Mouse (Mus musculus): ENCODE data around the gene Arfgap3. TPM values are rescaled to one million over a fixed set of nuclear protein-coding genes. Genes with fewer than 3 reads are reported as not detected.
"Not testable (repeated sequence)": the region's sequence is repeated elsewhere in the genome, so short reads cannot be mapped to it uniquely, and the experiment has no call there.

Arfgap3 gene
- total RNA-seq, 2 experiments from 2014 or later = 12.3 to 16.0 TPM

DNA sequence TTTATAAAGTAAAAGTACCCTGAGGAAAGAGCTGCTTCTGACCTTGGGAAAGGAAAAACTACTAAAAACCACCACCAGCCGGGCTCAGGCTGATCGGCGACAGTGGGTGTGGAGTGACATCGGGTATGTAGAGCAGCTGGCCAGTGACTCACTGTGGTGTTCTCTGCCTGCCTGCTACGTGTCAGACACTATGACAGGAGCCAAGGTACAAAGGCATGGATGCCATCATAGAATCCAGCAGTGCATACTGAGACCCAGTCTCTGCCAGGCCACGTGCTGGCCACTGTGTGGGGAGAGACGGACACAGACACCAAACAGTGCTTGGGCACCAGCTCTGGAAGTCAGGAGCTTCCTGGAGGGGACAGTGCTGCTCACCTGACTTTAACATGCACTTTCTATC is 5.1 kb downstream of the Arfgap3 start:
- DNase-seq = no peak

DNA sequence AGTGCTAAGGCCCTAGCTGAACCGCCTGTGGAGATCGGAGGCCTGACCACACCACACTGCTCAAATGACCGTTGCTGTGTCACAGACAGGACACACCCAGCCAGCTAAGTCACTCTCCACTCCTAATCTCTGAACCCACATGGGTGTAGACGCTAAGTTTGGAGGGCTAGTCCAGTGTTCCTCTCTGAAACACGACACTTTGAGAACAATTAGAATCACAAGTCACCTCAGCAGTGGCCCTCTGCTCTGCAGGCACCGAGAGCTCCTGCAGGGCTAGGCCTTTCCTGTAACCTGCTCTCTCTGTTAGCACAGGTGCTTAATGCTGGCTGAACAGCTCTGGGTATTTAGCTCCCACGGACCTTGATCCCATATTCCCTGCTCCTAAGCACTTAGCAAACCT is 5.9 kb downstream of the Arfgap3 start:
- no peak for DNase-seq

DNA sequence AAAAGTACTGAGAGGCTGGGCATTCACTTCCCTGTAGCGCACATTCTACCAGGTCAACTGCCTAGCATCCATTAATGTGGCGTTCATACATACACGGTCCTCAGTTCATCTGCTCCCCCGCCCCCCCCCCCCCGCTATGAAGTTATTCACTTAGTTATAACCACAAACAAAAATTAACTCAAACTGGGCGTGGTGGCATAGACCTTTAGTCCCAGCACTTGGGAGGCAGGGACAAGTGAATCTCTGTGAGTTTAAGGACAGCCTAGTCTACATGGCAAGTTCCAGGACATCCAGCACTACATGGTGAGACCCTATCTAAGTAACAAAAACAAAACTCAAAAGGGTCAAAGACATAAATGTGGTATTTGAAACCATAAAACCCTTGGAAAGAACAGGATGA is 11.1 kb downstream of the Arfgap3 start:
- no peak for DNase-seq

DNA sequence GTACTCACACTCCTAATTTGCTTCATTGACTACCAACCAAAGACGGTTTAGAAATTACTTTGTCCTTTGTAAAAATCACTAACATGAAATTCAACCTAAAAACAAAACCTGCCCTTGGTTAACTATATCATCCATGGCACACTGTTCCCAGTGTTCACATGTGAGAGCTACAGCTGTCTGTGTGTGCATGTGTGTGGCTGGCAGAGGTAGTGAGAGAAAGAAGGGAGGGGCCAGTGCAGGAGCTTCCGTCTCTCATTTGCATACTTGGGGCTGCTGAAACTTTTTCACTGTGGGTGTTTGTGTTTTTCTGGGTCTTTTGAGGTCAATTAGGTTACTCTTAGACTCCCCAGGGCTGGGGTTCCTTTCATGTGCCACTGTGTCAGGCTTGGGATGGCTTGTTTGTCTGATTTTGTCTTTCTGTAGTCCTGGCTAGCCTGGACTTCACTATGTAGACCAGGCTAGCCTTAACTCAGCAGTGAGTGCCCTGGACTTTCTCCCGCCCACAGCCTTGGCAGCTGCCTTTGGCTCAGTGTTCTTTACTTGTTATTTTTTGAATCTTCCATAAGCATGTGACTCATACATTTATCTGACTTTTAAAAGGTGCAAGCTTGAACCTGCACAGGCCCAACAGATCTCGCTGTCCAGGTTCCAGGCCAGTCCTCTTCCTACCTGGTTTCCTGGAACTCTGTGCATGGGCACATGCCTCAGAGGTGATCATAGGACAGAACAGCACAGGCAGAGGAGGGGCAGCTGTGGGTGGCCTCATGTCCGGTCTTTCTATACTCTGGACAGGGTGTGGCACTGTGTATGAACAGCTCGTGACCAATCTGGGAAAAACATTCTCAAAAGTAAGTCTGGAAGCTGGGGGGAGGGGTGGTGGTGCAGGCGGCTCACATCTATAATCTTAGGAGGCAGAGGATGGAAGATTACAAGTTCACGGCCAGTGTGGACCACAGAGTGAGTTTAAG is 11.9 kb downstream of the Arfgap3 start:
- no peak for DNase-seq

DNA sequence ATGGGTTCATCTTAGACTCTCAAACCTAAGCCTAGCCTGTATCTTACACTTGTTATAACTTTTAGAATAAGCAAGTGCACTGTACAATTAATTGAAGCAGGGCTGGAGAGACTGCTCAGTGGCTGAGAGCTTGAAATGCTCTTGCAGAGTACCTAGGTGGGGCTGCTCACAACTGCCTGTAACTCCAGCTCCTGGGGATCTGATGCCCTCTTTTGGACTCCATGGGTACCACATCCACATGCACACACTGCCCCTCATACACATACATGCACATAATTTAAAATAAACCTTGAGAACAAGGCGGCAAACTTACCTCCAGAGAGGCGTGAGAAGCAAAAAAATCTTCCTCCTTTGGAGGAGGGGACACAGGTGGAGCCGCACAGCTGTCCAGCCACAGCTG is 17.7 kb downstream of the Arfgap3 start:
- DNase-seq = no peak

DNA sequence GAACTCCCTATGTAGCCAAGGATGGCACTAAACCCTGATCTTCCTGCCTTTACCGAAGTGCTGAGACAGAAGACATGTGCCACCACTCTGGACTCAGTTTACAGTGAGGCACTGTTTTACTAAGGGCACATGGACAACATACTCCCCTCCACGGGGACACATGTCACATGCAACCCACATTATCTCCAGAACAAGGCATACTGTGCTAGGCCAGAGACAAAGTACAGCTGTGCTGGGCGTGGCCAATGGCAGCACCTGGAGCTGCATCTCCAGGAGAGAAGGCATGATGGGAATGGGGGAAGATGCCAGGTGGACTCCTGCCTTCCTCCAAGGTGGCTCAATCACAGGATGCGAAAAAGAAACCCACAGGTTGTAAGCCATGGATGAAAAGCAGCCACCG is 21.1 kb downstream of the Arfgap3 start:
- DNase-seq = no peak

DNA sequence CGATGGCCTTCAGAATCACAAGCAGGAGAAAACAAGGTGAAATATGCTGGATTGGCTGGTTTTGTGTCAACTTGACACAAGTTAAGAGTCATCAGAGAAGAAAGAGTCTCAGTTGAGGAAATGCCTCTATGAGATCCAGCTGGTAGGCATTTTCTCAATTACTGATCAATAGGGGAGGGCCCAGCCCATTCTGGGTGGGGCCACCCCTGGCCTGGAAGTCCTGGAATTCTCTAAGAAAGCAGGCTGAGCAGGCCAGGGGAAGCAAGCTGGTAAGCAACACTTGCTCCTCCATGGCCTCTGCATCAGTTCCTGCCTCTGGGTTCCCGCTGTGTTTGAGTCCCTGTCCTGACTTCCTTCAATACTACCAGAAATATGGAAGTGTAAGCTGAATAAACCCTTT is 27.0 kb downstream of the Arfgap3 start:
- DNase-seq = no peak

DNA sequence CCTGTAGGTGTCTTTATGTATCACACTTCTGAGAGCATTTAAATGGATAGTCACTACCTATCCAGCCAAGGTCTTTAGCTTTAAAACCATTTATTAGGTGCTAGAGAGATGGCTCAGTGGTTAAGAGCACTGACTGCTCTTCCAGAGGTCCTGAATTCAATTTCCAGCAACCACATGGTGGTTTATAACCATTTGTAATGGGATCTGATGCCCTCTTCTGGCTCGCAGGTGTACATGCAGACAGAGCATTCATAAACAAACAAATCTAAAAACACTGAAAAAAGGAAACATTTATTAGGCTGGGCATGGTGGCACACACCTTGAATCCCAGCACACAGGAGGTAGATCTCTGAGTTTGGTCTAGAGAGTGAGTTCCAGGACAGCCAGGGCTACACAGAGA is 35.1 kb downstream of the Arfgap3 start:
- no peak for DNase-seq

DNA sequence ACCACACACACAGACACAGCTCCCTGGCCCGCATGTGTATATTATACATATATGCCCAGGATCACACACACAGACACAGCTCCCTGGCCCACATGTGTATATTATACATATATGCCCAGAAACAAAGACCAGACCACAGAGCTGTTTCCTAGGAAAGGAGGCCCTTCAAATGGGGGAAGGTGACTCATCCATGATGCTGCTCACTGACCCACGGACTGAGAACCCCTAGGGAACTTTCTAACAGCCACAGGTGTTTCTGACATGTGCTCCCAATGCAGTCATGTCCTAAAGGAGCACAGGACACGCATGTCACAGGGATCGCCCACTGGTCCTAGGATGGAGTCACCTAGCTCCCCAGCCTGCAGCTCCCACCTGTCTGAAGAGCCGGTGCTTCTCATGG is 40.2 kb downstream of the Arfgap3 start:
- DNase-seq = no peak

DNA sequence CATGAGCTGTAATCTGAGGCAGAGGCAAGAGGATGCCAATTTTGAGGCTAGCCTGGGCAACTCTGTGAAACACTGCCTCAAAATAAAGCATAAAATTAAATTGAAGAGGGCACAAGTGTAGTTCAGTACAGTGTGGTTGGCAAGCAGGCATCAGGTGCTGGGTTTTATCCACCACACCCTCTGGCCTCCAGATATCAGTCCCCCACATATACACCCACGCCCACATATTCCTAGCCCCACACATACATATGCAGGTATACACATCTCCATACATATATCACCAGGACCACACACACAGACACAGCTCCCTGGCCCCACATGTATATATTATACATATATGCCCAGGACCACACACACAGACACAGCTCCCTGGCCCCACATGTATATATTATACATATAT is 41.3 kb downstream of the Arfgap3 start:
- DNase-seq = not testable (repeated sequence)

DNA sequence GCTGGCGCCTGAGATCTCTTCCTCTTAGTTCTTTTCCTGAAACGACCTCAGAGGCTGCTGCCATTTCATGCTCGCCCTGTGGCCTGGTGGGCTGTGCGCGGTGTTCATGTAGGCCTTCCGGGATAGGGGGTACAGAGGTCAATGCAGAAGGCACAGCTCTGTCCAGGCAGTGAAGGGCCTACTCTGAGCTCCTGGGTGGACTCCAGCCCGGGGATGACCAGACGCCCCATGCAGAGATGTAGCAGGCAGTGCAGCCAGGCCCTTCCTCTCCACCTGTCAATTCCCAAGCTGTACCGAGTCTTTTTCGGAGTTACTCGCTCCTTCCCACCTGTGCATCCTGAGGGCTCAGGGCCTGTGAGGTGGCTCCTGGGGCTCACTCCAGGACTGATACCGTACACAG is 43.9 kb downstream of the Arfgap3 start:
- DNase-seq = no peak

DNA sequence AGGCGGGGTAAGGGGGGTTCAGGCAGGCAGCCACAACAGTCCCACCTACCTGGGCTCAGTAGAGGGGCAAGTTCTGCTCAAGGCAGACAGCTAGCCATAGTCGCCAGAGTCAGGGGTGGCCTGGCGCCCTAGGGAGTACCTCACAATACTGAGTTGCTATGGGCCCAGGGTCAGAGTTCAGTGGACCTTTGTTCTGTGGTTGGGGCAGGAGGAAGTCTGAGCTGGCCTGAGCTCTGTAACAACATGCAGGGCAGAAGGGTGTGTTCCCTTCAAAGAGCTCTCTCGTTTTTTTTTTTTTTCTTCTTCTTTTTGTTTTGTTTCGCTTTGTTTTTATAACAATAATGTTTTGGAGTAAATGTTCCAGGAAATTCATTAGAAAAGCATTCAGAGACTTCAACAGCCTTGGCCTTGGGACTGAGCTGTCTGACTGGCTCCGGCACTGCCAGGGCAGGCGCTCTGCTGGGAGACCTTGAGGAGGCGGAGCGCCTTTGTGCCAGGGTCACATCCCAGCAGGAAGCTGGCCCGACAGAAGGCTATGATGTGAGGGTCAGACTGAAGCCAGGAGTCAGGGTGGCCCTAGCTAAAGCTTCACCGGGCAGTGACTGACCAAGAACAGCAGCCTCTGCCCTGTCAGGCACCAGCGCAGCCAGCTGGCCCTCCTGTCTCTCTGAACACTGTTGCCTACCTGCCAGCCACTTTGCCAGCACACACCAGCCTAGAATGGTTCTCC is 44.7 kb downstream of the Arfgap3 start:
- DNase-seq = no peak

DNA sequence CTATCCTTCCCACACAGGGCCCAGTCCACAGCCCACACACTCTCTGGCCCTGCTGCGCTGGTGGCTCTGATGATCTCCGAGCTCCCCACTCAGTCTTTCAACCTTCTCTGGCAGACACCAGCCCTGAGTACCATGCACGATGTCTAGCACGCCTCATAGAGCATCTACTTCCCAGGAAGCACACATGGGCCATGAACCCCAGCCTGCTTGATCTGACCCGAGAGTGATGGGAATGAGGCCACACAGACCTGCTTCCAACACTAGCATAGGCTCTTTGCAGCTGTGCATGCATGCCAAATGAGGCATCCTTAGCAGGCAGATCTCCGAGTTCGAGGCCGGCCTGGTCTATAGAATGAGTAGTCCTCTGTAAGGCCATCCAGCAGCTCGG is 45.2 kb downstream of the Arfgap3 start:
- DNase-seq = no peak

DNA sequence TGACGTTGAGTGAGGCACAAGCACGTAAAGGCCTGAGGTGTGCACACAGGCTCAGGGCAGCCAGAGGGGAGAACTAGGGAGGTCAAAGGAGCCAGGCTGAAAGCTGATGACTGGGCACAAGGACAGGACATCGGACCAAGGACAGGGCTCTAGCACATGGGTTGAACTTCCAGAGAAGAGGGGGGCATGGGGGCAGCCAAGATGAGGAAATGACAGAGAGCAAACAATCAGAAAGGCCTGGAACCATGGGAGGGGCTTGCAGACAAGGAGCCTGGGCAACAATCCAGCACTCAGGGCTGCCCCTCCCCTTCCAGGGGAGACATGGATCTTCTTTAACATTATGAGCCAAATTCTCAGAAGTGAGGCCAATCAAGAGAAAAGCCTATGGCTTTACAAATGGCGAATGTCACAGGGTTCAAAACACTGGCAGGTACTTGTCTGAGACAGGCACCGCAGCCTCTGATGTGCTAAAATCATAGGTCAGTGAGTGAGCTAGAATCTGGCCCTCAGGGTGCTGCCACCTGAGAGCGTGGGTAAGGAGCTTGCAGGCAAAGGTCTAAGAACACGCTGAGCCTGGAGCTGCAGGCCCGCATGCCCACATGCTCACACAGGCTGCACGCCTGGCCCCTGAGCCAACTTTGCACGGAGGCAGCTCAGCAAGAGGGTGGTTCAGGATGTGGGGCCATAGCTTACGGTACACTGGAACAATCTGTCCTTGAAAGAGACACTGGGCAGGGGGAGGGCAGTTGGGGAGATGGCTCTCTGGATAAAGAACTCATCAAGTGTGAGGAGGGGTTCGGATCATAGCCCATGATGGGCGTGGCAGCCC is 46.2 kb downstream of the Arfgap3 start:
- no peak for DNase-seq

DNA sequence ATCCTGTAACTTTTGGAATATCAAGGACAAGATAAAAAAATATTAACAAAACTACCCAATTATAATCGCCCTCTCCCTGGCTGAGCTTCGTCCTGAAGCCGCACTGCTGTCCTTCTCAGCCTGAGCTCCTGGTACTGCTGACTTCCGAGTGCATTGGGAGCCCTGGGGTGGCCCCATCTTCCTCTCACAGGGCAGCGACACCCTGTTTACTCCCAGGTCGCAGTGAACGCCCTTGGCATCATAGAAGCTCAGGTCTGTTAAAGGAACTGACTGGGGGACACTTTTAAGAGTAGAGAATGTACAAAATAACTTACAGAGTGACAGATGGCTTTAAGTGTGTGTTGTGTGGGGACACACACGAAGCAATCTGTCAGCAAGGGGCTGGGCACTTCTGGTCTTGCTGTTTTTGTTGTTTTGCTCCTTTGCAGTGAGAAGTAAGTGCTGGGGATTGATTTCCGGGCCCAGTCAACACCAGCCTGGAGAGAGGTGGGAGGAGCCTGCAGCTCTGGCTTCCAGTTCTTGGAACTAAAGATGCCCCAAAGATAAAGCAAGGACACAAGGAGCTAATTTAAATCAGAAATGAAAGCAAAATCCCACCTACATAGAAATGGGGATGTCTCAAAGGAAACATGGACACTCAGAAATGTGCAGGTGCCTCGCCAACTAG is 50.0 kb downstream of the Arfgap3 start:
- no peak for DNase-seq

DNA sequence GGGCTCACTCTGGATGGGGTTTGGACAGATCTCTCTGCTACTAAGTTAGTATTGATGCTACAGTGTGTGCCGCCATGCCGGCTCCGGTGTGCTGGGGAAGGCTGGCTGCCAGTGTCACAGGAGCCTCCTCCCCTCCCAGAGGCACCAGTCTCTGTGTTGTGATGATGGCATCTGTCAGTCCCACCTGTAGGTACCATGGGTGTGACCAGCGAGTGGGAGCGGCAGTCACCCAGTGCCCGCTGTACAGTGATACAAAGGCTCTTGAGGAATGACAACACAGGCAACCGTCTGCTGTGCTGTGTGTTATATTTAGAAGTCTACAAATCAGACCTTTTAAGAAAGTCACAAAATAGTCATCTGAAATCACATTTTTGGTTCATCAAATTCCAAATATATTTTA is 50.6 kb downstream of the Arfgap3 start:
- DNase-seq = no peak

DNA sequence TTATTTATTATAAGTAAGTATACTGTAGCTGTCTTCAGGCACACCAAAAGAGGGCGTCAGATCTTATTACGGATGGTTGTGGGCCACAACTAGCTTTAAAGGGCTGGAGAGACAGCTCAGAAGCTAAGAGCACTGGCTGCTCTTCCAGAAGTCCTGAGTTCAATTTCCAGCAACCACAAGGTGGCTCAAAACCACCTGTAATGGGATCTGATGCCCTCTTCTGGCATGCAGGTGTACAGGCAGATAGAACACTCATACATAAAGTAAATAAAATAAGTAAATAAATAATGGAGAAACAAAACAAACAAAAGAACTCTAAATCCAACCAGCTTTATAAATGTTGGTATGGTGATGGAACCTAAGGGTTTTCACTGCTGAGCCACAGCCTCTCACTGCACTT is 51.2 kb downstream of the Arfgap3 start:
- DNase-seq = no peak

DNA sequence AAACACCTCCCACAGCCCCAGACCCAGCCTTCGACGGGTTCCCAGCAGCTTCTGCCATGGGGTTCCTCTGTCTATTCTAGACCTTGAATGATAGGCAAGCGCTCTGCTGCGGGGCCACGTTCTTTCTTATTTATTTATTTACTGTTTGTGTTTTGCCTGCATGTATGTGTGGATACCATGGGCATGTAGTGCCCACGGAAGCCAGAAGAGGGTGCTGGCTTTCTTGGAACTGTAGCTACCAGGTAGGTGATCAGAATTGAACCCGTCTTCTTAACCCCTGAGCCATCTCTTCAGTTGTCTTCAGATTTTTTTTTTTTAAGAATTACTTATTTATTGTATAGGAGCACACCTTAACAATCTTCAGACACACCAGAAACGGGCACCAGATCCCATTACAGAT is 51.7 kb downstream of the Arfgap3 start:
- no peak for DNase-seq

DNA sequence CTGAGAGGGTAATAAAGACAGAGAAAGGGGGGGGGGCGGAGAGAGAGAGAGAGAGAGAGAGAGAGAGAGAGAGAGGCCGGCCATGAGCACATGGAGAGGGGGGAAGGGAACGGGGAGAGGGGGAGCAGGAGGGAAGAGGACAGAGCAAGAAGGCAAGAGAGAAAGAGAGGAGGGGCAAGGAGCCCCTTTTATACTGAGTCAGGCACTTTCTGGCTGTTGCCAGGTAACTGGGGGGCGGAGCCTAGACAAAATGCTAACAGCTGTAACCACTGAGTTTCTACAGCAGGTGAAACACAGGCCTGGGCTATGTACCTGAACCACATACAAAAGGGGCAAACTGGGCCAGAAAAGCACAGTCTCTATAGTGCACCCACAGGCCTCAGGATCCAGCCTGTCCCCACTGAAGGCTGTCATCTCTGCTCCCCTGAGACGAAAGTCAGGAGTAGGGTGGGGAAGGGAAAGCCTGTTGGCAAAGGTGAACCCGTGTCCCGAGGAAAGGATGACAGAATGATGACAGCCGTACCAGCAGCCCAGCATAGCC is 53.2 kb downstream of the Arfgap3 start:
- DNase-seq = no peak

DNA sequence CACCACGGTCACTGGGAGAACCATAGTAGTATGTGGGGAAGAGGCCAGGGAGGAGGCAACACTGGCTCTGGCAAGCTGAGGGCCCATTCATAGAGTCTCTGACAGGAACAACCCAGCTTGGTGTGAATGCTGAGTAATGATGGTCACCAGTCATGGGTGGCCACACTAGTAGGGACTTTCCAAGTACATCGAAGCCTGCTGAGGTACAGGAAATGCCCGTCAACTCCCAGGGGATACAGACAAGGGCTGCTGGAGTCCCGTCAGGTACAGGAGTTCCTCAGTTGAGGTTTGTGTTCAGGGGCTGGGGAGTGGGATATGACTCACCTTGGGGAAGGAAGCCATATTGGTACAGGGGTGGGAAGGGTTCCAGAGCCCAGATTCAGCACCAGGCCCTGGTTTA is 54.0 kb downstream of the Arfgap3 start:
- no peak for DNase-seq

DNA sequence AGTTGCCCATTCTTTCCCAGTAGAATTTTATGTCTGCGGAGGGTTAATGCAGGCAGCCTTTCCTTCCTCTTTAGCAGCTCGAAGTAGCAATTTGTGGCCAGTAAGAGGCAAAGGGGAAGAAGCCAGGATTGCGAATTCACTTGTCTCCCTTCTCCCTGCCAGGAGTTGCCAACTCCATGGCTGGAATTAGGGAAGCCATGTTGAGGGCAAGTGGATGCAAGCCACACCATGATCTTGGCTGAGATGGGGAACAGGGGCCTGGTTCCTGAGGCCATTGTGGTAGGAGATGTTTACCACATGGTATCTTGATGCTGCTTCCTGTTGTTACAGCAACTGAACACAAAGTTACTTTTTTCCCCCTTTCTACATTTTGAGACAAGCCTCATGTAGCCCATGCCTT is 55.1 kb downstream of the Arfgap3 start:
- DNase-seq = no peak

Measured in gastrocnemius, postnatal 10 days (tissue).